Mouse (Mus musculus) midbrain, embryonic 13.5 days (tissue): Measurements from ENCODE around the gene Slc25a34. TPM values are rescaled to one million over a fixed set of nuclear protein-coding genes. Genes with fewer than 3 reads are reported as not detected.
A peak's percentile ranks its signal among the peaks of the same experiment; 100 is the strongest.

Source experiments
- ATAC-seq: fragments of 200-750 bp; cut with Nextera tagmentation; 2 replicates; pipeline ENCODE4 v1.8.0; 2017; ENCODE audit warnings: mild to moderate bottlenecking, moderate TSS enrichment, moderate library complexity
- H3K27ac ChIP-seq: fragments of 300-500 bp; sonication (generic); 2 replicates; pipeline ENCODE4 v1.5.1; 2015; ENCODE audit warnings: inconsistent platforms, mild to moderate bottlenecking, moderate library complexity
- H3K27me3 ChIP-seq: fragments of 300-500 bp; sonication (generic); 2 replicates; pipeline ENCODE4 v1.6.1; 2015; ENCODE audit warnings: mild to moderate bottlenecking, inconsistent platforms
- H3K36me3 ChIP-seq: fragments of 300-500 bp; sonication (generic); 2 replicates; pipeline ENCODE4 v1.6.1; 2015; ENCODE audit warnings: mild to moderate bottlenecking, inconsistent platforms
- H3K4me1 ChIP-seq: fragments of 300-500 bp; sonication (generic); replicated peaks from 2 replicates; pipeline ENCODE4 v1.6.1; 2015; ENCODE audit warnings: inconsistent platforms
- H3K4me2 ChIP-seq: fragments of 300-500 bp; sonication (generic); replicated peaks from 2 replicates; pipeline ENCODE4 v1.6.1; 2015; ENCODE audit warnings: moderate library complexity, mild to moderate bottlenecking, inconsistent platforms
- H3K4me3 ChIP-seq: fragments of 300-500 bp; sonication (generic); replicated peaks from 2 replicates; pipeline ENCODE4 v1.5.1; 2015; ENCODE audit warnings: mild to moderate bottlenecking, inconsistent platforms
- H3K9ac ChIP-seq: fragments of 300-500 bp; sonication (generic); replicated peaks from 2 replicates; pipeline ENCODE4 v1.6.1; 2015; ENCODE audit warnings: mild to moderate bottlenecking, inconsistent platforms
- H3K9me3 ChIP-seq: fragments of 300-500 bp; sonication (generic); 2 replicates; pipeline ENCODE4 v1.6.1; 2016; ENCODE audit warnings: mild to moderate bottlenecking, inconsistent platforms
- WGBS: fragments of 180-500 bp; shearing (Covaris S2); methylation state at CpG from one replicate; pipeline ENCODE4 v1.1.7; 2015; 5-methylcytosine and 5-hydroxymethylcytosine counted together
- polyA plus RNA-seq: library from polyadenylated mRNA; unstranded; fragments of >200 nt; fragmentation: Nextera tagmentation; extraction: Ambion mirVana; gene quantifications from 2 replicates; pipeline ENCODE4 v1.2.1, GENCODE M21; 2015

The Slc25a34 gene
- polyA plus RNA-seq, 1 experiment from 2014 or later: 0.19 TPM

DNA sequence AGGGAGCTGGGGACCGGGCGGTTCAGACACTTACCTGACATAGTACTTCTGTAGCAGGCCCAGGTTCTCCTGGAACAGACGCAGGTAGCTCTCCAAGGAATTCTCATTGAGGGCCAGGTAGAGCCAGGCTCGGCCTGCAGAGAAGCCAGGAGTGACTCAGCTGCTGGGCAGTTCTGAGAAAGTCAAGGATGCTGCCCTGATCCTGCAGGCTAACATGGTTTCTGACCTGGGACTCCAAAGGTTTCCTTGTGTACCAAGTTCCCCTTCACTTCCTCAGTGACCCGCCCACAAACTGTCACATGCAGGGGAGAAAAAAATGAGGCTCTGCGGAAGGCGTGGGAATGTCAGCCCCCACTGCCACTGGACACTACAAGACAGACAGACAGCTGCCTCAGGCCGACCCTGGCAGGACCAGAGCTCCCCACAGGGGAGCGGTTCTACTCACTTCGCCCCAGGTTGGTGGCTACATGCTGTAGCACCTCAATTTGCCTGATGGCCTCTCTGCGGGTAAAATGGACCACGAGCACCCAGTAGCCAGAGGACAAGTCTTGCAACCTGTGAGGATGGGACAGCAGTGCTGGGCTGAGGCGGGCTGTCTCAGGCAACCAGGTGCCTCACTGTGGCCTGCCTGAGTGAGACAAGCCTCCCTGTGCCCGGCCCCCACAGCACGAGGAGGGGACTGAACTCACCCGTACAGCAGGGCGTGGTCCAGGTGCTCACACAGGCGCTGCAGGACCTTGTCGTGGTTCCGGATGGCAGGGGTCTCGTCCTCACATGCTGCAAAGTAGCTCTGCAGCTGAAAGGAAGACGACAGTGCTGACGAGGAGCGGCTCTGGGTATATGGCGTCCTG lies 18.6 kb upstream of the Slc25a34 start:
- Histone ChIP-seq H3K4me2 (no peak overlapping the region), H3K4me1 (peaks cover 14% of the 10 kb centered on the region), H3K27ac (no peak overlapping the region; the same call in 1 of the 2 replicates), H3K4me3 (no peak overlapping the region), H3K9ac (no peak overlapping the region), H3K27me3 (no peaks in the 10 kb centered on the region), H3K36me3 (peaks cover 51% of the 10 kb centered on the region), H3K9me3 (no peaks in the 10 kb centered on the region)
- ATAC-seq: peak; percentile 37; the same call in 1 of the 2 replicates
- WGBS: 92% methylated on average over 25 of the region's 25 CpGs

DNA sequence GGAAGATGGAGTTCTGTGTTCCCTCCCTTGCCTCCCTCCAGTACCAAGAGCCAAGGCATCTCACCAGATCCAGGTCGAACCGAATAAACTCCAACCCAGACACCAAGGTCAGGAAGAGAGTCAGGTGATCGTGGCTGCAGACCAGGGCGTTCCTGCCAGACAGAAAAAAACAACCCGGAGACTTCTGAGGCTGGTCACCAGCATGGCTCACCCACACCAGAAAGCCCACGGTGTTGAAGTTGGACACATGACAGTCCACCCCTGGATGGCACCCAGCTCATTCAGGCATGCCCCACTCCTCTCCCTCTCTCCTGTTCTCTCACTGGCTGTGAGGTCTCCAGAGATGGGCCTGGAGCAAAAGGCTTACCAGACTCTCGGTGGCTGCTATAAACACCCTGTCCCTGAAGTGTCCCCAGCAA lies 17.7 kb upstream of the Slc25a34 start:
- peaks cover 14% of the 10 kb centered on the region for H3K4me1 ChIP-seq
- H3K4me3 ChIP-seq: no peak overlapping the region
- H3K27ac ChIP-seq: no peak overlapping the region
- H3K9me3 ChIP-seq: no peaks in the 10 kb centered on the region
- H3K36me3 ChIP-seq: peaks cover 58% of the 10 kb centered on the region
- no peak overlapping the region for H3K4me2 ChIP-seq
- H3K27me3 ChIP-seq: no peaks in the 10 kb centered on the region
- 87% methylated on average over 7 of the region's 7 CpGs for WGBS
- H3K9ac ChIP-seq: no peak overlapping the region
- ATAC-seq: no peak

DNA sequence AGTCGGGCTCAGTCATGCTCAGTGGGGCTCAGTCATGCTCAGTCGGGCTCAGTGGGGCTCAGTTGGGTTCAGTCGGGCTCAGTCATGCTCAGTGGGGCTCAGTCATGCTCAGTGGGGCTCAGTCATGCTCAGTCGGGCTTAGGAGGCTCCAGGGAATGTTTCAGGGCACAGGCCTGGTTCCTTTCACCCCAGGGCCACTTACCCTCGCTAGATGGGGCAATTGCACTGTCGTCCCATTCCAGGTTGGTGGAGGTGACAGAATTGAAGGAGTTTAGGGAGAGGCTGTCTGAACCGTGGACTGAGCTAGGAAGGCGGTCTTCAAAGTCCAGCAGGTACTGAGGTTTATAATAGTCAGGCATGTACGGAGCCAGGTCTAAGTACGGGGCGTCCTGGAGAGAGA lies 15.9 kb upstream of the Slc25a34 start:
- Histone ChIP-seq H3K4me3 (no peak overlapping the region), H3K27me3 (no peaks in the 10 kb centered on the region), H3K9ac (no peak overlapping the region), H3K9me3 (no peaks in the 10 kb centered on the region), H3K27ac (no peak overlapping the region), H3K36me3 (peaks cover 70% of the 10 kb centered on the region), H3K4me1 (peaks cover 14% of the 10 kb centered on the region), H3K4me2 (no peak overlapping the region)
- no peak for ATAC-seq
- WGBS: 60% methylated on average over 11 of the region's 11 CpGs

DNA sequence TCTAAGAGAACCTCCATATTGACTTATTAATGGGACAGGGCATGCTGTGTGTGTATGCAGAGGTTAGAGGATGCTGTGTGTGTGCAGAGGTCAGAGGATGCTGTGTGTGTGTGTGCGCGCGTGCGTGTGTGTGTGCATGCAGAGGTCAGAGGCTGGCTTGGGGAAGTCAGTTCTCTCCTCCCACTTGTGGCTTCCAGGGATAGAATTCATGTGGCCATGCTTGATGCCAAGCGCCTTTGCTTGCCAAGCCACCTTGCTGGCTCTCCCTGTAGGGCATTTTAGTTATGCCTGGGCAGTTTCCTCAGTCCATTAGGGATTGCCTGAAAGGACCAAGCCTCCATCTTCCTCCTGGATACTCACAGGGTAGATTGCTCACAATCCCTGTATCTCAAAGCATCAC lies 13.1 kb upstream of the Slc25a34 start:
- H3K4me2 ChIP-seq: no peak overlapping the region
- H3K4me1 ChIP-seq: no peaks in the 10 kb centered on the region
- H3K4me3 ChIP-seq: no peak overlapping the region
- H3K9me3 ChIP-seq: no peaks in the 10 kb centered on the region
- ATAC-seq: no peak
- H3K36me3 ChIP-seq: peaks cover 86% of the 10 kb centered on the region
- no peaks in the 10 kb centered on the region for H3K27me3 ChIP-seq
- no peak overlapping the region for H3K9ac ChIP-seq
- 95% methylated on average over 5 of the region's 5 CpGs for WGBS
- no peak overlapping the region for H3K27ac ChIP-seq

DNA sequence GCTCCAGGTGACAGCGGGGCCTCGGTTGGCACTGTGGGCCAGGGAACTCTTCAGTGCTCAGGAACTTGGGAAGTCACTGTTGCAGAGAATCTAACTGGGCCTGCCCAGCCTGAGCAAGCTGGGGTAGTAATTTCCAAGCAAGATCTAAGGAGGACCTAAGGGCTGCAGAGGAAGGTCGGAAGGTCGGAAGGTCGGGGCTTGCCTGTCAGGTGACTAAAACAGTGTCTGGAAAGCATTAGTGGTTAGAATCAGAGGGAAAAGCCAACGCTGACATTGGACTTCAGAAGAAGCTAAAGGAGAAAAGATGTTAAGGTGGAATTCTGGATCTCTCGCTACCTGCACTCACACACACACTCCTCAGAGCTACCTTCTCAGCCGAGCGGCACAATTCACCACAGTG lies 12.4 kb upstream of the Slc25a34 start:
- Histone ChIP-seq H3K9me3 (no peaks in the 10 kb centered on the region), H3K4me2 (no peak overlapping the region), H3K27ac (no peak overlapping the region), H3K4me3 (no peak overlapping the region), H3K27me3 (no peaks in the 10 kb centered on the region), H3K4me1 (no peaks in the 10 kb centered on the region), H3K9ac (no peak overlapping the region), H3K36me3 (peaks cover 86% of the 10 kb centered on the region)
- WGBS: 91% methylated on average over 9 of the region's 9 CpGs
- ATAC-seq: no peak

DNA sequence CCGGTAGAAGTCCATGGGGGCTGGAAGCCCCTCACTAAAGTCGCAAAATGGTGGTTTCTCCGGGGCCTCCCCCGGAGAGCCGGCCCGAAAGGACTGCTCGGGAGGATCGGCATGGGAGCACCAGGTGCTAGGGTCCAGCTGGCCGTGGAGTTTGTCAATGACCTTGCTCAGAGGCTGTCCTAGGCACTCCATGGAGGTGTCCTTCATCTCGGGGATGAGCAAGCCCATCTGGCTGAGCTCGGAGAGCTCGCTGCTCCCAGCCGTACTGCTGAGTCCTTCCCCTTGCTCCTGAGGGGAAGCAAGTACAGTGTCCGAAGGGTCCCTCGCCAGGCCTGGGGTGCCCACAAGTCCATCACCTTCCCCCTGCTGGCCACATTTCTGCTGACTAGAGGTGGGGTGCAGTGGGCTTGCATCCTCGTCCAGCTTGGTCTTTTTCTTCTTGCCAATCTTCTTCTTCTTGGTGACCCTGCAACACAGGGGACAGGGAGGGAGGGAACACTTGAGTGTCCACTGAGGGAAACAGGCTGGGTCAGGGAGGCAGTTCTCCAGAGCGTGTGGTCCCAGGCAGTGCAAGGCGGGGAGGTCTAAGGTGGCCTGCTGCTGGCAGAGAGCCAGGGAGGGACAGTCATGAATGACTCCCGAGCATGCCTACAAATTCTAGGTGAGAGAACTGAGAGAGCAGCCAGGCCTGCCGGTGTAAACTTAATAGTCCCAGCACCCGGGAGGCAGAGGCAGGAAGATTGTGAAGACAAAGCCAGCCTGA lies 8.7 kb upstream of the Slc25a34 start:
- Histone ChIP-seq H3K4me3 (no peak overlapping the region), H3K9me3 (no peaks in the 10 kb centered on the region), H3K9ac (no peak overlapping the region), H3K27ac (no peak overlapping the region), H3K36me3 (peaks cover 94% of the 10 kb centered on the region), H3K4me1 (no peaks in the 10 kb centered on the region), H3K4me2 (no peak overlapping the region), H3K27me3 (no peaks in the 10 kb centered on the region)
- no peak for ATAC-seq
- WGBS: 93% methylated on average over 21 of the region's 21 CpGs

DNA sequence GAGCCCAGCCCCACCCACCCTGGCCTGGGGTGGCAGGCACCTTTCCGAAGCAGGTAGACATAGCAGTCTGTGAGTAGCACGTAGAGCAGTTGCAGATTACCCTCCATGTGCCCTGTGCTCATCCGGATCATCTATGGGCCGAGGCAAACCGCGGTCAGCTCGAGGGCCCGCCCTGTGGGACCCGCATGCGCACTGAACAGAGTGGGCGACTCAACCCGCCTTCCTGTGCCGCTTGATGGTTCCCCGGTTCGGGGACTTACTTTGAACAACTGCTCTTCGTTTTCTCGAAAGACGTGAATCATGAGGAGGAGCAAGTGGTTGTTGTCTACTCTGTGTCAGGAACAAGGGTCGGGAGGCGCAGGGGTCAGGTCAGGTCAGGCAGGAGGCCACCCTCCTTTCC lies 7.6 kb upstream of the Slc25a34 start:
- no peak for ATAC-seq
- WGBS: 94% methylated on average over 20 of the region's 20 CpGs

DNA sequence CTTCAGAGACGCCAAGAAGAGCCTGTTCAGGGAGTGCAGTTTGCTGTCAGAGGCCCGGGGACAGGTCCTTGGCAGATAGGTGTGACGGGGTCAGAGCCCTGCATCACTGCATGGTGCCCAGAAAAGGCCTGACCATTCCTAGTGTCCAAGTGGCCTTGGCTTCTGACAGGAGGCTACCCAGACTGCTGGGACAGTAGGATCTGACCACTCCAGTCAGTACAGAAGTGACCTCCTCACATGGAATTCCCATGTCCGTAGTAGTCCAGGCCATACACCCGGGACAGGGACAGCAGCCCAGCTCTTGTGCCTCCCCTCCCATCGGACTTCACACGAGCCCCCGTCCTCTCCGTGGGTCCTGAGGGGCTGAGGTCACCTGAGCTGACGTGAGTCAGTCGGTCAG lies 6.4 kb upstream of the Slc25a34 start:
- no peaks in the 10 kb centered on the region for H3K9me3 ChIP-seq
- H3K4me3 ChIP-seq: no peak overlapping the region
- no peak overlapping the region for H3K27ac ChIP-seq
- WGBS: 96% methylated on average over 11 of the region's 11 CpGs
- H3K4me1 ChIP-seq: no peaks in the 10 kb centered on the region
- no peak for ATAC-seq
- H3K9ac ChIP-seq: no peak overlapping the region
- no peak overlapping the region for H3K4me2 ChIP-seq
- peaks cover 98% of the 10 kb centered on the region for H3K36me3 ChIP-seq
- no peaks in the 10 kb centered on the region for H3K27me3 ChIP-seq

More for the DNA sequence above, 7.6 kb upstream of the Slc25a34 start:
- Histone ChIP-seq H3K9ac (no peak overlapping the region), H3K27ac (no peak overlapping the region), H3K36me3 (peaks cover 94% of the 10 kb centered on the region), H3K4me1 (no peaks in the 10 kb centered on the region), H3K9me3 (no peaks in the 10 kb centered on the region), H3K27me3 (no peaks in the 10 kb centered on the region), H3K4me2 (no peak overlapping the region), H3K4me3 (no peak overlapping the region)

DNA sequence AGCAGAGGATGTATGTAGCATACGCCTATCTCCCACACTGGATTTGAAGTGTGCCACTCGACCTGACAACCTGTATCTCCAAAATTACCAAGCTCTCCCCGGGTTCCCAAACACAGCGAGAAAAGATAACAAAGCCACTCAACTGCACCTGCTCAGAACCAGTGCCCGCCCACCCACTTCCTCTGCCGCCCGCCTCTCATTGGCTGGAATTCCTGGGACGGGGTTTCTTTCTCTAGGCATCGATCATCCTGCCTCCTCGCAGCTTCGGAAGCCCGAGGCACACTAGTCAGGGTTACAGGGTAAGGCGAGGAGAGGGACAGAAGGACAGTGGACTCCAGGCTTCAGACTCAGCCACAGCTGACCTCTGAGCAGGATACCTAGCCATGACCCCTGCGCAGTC lies 5.0 kb upstream of the Slc25a34 start:
- WGBS: 88% methylated on average over 14 of the region's 14 CpGs
- no peaks in the 10 kb centered on the region for H3K27me3 ChIP-seq
- no peak for ATAC-seq
- H3K9ac ChIP-seq: no peak overlapping the region
- H3K4me2 ChIP-seq: no peak overlapping the region
- no peak overlapping the region for H3K27ac ChIP-seq
- peaks cover 88% of the 10 kb centered on the region for H3K36me3 ChIP-seq
- no peak overlapping the region for H3K4me3 ChIP-seq
- H3K9me3 ChIP-seq: no peaks in the 10 kb centered on the region
- no peaks in the 10 kb centered on the region for H3K4me1 ChIP-seq

DNA sequence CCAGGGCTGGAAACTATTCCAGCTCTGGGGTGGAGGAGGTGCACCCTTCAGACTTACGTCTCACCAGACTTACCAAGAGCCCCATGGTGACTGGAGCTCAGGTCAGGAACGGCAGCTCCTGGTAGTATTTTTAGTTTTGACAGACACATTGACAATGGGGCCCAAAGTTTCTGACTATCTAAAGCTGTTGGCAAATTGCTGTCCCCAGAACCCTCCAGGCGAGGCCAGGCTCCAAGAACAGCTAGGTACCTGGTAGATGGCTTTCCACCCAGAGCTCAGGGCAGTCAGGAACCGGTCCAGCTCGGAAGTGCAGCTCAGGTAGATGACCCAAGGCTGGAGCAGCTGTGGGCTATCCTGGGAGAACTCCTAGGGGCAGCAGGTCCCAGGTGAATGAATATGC lies 3.9 kb upstream of the Slc25a34 start:
- peaks cover 78% of the 10 kb centered on the region for H3K36me3 ChIP-seq
- no peak overlapping the region for H3K4me3 ChIP-seq
- H3K4me2 ChIP-seq: no peak overlapping the region
- no peak overlapping the region for H3K27ac ChIP-seq
- H3K4me1 ChIP-seq: no peaks in the 10 kb centered on the region
- H3K9me3 ChIP-seq: no peaks in the 10 kb centered on the region
- WGBS: 84% methylated on average over 5 of the region's 5 CpGs
- no peak overlapping the region for H3K9ac ChIP-seq
- ATAC-seq: no peak
- H3K27me3 ChIP-seq: no peaks in the 10 kb centered on the region

DNA sequence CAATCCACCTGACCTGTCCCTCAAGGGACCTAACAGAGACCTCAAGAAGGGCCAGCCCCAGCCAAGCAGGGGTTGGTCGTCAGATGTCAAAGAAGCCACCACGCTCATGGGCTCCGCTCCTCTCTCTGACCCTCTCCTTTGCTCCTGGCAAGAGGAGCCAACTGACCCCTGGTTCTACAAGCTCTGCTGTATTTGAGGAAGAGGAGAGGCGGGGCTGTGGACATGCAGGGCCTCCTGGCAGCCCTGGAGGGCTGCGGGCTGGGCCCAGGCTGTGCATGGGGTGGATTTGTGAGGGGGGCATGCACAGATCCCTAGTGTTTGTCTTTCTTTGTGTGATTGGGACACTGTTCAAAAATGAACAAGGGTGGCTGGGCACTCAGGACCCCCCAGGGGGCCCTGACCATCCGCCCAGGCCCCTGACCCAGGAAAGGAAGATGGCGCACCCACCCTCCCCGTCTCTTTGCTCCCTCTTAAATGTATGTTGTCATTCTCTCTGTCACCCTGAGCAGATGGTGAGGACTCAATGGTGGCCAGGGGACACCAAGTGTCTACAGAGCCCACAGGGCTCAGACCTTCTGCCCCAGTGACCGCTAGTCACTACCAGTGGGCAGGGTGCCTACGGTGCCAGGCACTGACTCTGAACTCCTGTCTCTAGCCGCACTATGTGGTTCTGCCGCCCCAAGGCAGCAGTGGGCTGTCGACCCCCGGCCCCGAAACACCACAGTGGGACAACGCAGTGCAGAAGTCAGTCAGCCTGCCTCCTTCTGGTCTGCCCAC lies 2.3 kb upstream of the Slc25a34 start:
- 93% methylated on average over 16 of the region's 16 CpGs for WGBS
- Histone ChIP-seq H3K9me3 (no peaks in the 10 kb centered on the region), H3K4me2 (no peak overlapping the region), H3K9ac (no peak overlapping the region), H3K36me3 (peaks cover 62% of the 10 kb centered on the region), H3K27ac (no peak overlapping the region), H3K4me3 (no peak overlapping the region), H3K4me1 (no peaks in the 10 kb centered on the region), H3K27me3 (no peaks in the 10 kb centered on the region)
- no peak for ATAC-seq
